Mouse (Mus musculus): ENCODE data around the gene Hacl1. TPM values are rescaled to one million over a fixed set of nuclear protein-coding genes. Genes with fewer than 3 reads are reported as not detected.
A peak's percentile ranks its signal among the peaks of the same experiment; 100 is the strongest.
"Not testable (repeated sequence)": the region's sequence is repeated elsewhere in the genome, so short reads cannot be mapped to it uniquely, and the experiment has no call there.

Gene Hacl1
- total RNA-seq, 1 experiment: 8.4 TPM

GRCm38 (mm10) chr14:31613671-31614070 is 27.4 kb downstream of the Hacl1 start:
- Histone ChIP-seq H3K27ac (ENCODE audit: insufficient read depth, low read depth, low read length, poor library complexity, severe bottlenecking) (no peak overlapping the region), H3K4me3 (ENCODE audit: insufficient read depth in 1 of 2, low read depth in 1 of 2, low read length in 2 of 2, poor library complexity in 1 of 2, severe bottlenecking in 1 of 2) (no peak overlapping the region), H3K4me1 (ENCODE audit: control insufficient read depth in 2 of 2, insufficient read depth in 2 of 2, low read length in 2 of 2, poor library complexity in 1 of 2) (no peaks in the 10 kb centered on the region), H3K9me3 (ENCODE audit: control insufficient read depth, insufficient read depth, low read depth, low read length) (no peaks in the 10 kb centered on the region), H3K36me3 (ENCODE audit: control insufficient read depth, insufficient read depth, low read length, poor library complexity, severe bottlenecking) (no peaks in the 10 kb centered on the region), H3K9ac (ENCODE audit: insufficient read depth, low read depth, low read length, poor library complexity, severe bottlenecking) (no peak overlapping the region)
- in situ Hi-C loops (cut with MboI; ENCODE audit: low sequenced_read_pairs in 2 of 2, unreplicated experiment in 2 of 2): no loop called here
- no peak for DNase-seq (ENCODE audit: low read depth, low spot score)
- TF ChIP-seq MAFK (IDR thresholded peaks at IDR 0.05; ENCODE audit: insufficient read depth, low read depth, low read length) (no peak), HCFC1 (IDR thresholded peaks at IDR 0.05; ENCODE audit: borderline replicate concordance, insufficient read depth, low read length) (no peak)

GRCm38 (mm10) chr14:31611986-31612385 is 29.1 kb downstream of the Hacl1 start:
- no peak for DNase-seq (ENCODE audit: low read depth, low spot score)
- Histone ChIP-seq H3K27ac (ENCODE audit: insufficient read depth, low read depth, low read length, poor library complexity, severe bottlenecking) (no peak overlapping the region), H3K9me3 (ENCODE audit: control insufficient read depth, insufficient read depth, low read depth, low read length) (no peaks in the 10 kb centered on the region), H3K4me3 (ENCODE audit: insufficient read depth in 1 of 2, low read depth in 1 of 2, low read length in 2 of 2, poor library complexity in 1 of 2, severe bottlenecking in 1 of 2) (no peak overlapping the region), H3K36me3 (ENCODE audit: control insufficient read depth, insufficient read depth, low read length, poor library complexity, severe bottlenecking) (no peaks in the 10 kb centered on the region), H3K4me1 (ENCODE audit: control insufficient read depth in 2 of 2, insufficient read depth in 2 of 2, low read length in 2 of 2, poor library complexity in 1 of 2) (no peaks in the 10 kb centered on the region), H3K9ac (ENCODE audit: insufficient read depth, low read depth, low read length, poor library complexity, severe bottlenecking) (no peak overlapping the region; the same call in 1 of the 2 replicates)
- in situ Hi-C loops (cut with MboI; ENCODE audit: low sequenced_read_pairs in 2 of 2, unreplicated experiment in 2 of 2): no loop called here
- TF ChIP-seq ZC3H11A (IDR thresholded peaks at IDR 0.05; ENCODE audit: borderline replicate concordance, low read depth, low read length) (no peak), ZNF384 (IDR thresholded peaks at IDR 0.05; ENCODE audit: low read depth, low read length) (no peak), MAFK (IDR thresholded peaks at IDR 0.05; ENCODE audit: insufficient read depth, low read depth, low read length) (no peak), HCFC1 (IDR thresholded peaks at IDR 0.05; ENCODE audit: borderline replicate concordance, insufficient read depth, low read length) (no peak)

GRCm38 (mm10) chr14:31605514-31605913 is 35.6 kb downstream of the Hacl1 start:
- Histone ChIP-seq H3K27ac (ENCODE audit: insufficient read depth, low read depth, low read length, poor library complexity, severe bottlenecking) (no peak overlapping the region), H3K36me3 (ENCODE audit: control insufficient read depth, insufficient read depth, low read length, poor library complexity, severe bottlenecking) (no peaks in the 10 kb centered on the region), H3K4me3 (ENCODE audit: insufficient read depth in 1 of 2, low read depth in 1 of 2, low read length in 2 of 2, poor library complexity in 1 of 2, severe bottlenecking in 1 of 2) (no peak overlapping the region), H3K9me3 (ENCODE audit: control insufficient read depth, insufficient read depth, low read depth, low read length) (no peaks in the 10 kb centered on the region), H3K9ac (ENCODE audit: insufficient read depth, low read depth, low read length, poor library complexity, severe bottlenecking) (no peak overlapping the region), H3K4me1 (ENCODE audit: control insufficient read depth in 2 of 2, insufficient read depth in 2 of 2, low read length in 2 of 2, poor library complexity in 1 of 2) (no peaks in the 10 kb centered on the region)
- TF ChIP-seq CHD2 (IDR thresholded peaks at IDR 0.05; ENCODE audit: low read depth, low read length) (no peak), ZNF384 (IDR thresholded peaks at IDR 0.05; ENCODE audit: low read depth, low read length) (no peak), ZC3H11A (IDR thresholded peaks at IDR 0.05; ENCODE audit: borderline replicate concordance, low read depth, low read length) (no peak), MAFK (IDR thresholded peaks at IDR 0.05; ENCODE audit: insufficient read depth, low read depth, low read length) (no peak), HCFC1 (IDR thresholded peaks at IDR 0.05; ENCODE audit: borderline replicate concordance, insufficient read depth, low read length) (no peak)
- in situ Hi-C loops (cut with MboI; ENCODE audit: low sequenced_read_pairs in 2 of 2, unreplicated experiment in 2 of 2): no loop called here
- DNase-seq (ENCODE audit: low read depth, low spot score): peak; percentile 24

DNA sequence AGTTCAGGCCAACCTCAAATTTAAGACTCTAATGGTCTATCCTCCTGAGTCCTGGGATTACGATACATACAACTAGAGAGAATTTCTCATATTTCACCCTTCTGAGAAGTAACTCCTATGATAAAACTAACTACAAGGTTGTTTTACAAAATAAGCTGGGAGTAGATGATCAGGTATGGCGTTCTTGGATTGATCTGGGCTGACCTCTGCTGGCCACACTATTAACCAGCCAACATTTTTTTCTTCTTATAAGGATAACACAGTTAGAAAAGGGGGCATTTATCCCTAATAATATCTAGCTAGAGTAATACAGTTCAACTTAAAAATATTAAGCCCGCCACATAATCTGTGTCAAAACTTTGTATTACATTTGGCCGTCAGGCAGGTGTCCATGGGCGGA is 36.2 kb downstream of the Hacl1 start:
- Histone ChIP-seq H3K36me3 (ENCODE audit: control insufficient read depth, insufficient read depth, low read length, poor library complexity, severe bottlenecking) (no peaks in the 10 kb centered on the region), H3K9ac (ENCODE audit: insufficient read depth, low read depth, low read length, poor library complexity, severe bottlenecking) (no peak overlapping the region), H3K4me1 (ENCODE audit: control insufficient read depth in 2 of 2, insufficient read depth in 2 of 2, low read length in 2 of 2, poor library complexity in 1 of 2) (no peaks in the 10 kb centered on the region), H3K9me3 (ENCODE audit: control insufficient read depth, insufficient read depth, low read depth, low read length) (no peaks in the 10 kb centered on the region), H3K27ac (ENCODE audit: insufficient read depth, low read depth, low read length, poor library complexity, severe bottlenecking) (no peak overlapping the region), H3K4me3 (ENCODE audit: insufficient read depth in 1 of 2, low read depth in 1 of 2, low read length in 2 of 2, poor library complexity in 1 of 2, severe bottlenecking in 1 of 2) (no peak overlapping the region; a peak in 1 of 4 replicates)
- no peak for TF ChIP-seq ZNF384 (IDR thresholded peaks at IDR 0.05; ENCODE audit: low read depth, low read length)
- no peak for TF ChIP-seq ZC3H11A (IDR thresholded peaks at IDR 0.05; ENCODE audit: borderline replicate concordance, low read depth, low read length)
- TF ChIP-seq CHD2 (IDR thresholded peaks at IDR 0.05; ENCODE audit: low read depth, low read length): no peak
- no peak for TF ChIP-seq MAFK (IDR thresholded peaks at IDR 0.05; ENCODE audit: insufficient read depth, low read depth, low read length)
- no peak for TF ChIP-seq HCFC1 (IDR thresholded peaks at IDR 0.05; ENCODE audit: borderline replicate concordance, insufficient read depth, low read length)
- no peak for DNase-seq (ENCODE audit: low read depth, low spot score)
- in situ Hi-C loops (cut with MboI; ENCODE audit: low sequenced_read_pairs in 2 of 2, unreplicated experiment in 2 of 2): no loop called here

DNA sequence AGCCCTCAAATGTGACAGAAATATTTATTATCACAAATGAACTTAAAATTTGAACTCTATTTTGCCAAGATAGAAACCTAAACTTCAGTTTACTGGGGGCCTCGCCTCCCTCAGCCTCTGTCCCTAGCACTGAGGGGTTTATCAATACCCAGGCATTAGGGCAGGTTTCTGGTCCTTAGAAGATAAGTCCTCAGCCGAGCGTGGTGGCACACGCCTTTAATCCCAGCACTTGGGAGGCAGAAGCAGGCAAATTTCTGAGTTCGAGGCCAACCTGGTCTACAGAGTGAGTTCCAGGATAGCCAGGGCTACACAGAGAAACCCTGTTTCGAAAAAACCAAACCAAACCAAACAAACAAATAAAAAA is 38.5 kb downstream of the Hacl1 start:
- DNase-seq (ENCODE audit: low read depth, low spot score); in situ Hi-C loops (cut with MboI; ENCODE audit: low sequenced_read_pairs in 2 of 2, unreplicated experiment in 2 of 2); H3K27ac ChIP-seq (ENCODE audit: insufficient read depth, low read depth, low read length, poor library complexity, severe bottlenecking); H3K4me1 ChIP-seq (ENCODE audit: control insufficient read depth in 2 of 2, insufficient read depth in 2 of 2, low read length in 2 of 2, poor library complexity in 1 of 2); H3K9ac ChIP-seq (ENCODE audit: insufficient read depth, low read depth, low read length, poor library complexity, severe bottlenecking); H3K9me3 ChIP-seq (ENCODE audit: control insufficient read depth, insufficient read depth, low read depth, low read length); H3K4me3 ChIP-seq (ENCODE audit: insufficient read depth in 1 of 2, low read depth in 1 of 2, low read length in 2 of 2, poor library complexity in 1 of 2, severe bottlenecking in 1 of 2); H3K36me3 ChIP-seq (ENCODE audit: control insufficient read depth, insufficient read depth, low read length, poor library complexity, severe bottlenecking): not testable (repeated sequence)
